Comparison of ENCODE assay signal across 32 mouse cellular contexts in the genomic region with DNA sequence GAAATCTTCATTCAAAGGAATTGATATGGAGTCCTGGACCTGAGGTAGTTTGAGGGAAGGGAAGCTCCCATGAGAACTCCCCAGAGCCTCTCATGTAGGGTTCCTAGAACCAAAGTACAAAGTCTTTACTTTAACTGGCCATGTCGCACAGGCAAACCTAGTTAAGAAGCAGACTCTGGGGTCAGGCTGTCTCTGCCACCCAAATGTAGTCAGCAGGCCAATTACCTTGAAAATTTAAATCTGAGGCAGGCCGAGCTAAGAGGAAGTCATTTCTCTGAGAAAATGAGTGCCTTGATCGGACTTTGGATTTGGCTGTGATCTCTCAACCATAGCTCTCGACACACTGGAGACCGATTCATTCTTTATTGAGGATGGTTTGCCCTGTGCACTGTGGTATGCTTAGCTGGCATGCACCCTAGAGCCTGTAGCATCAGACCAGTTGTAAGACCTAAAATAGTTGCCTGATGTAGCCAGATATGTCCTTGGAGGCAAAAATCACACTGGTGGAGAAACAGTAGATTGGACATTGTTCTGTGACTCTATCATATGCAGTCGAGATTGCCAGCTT.
DNase-seq lines count a peak whose midpoint lies in the region; ATAC-seq and TF ChIP-seq lines count a peak whose summit lies in the region.
"Had no signal": no experiment of that assay in that cellular context is flagged by ENCODE, and none has a peak within 500 bp of the region (broad histone marks: within the 10 kb centered on the region; RNA-seq: fewer than 3 reads in every experiment).

No protein-coding gene starts in this region.

- no peak for TF ChIP-seq CTCF in kidney, adult 2 months (conservative IDR thresholded peaks at IDR 0.05; ENCODE audit: insufficient read depth, insufficient read length, low read depth, low read length)
- no peak for TF ChIP-seq CTCF in kidney, postnatal 0 days (IDR thresholded peaks at IDR 0.05; ENCODE audit: low read depth)

- H3K9me3 ChIP-seq in kidney, postnatal 0 days (replicated peaks; ENCODE audit: low read length) = no peaks in the 10 kb centered on the region
- H3K9me3 ChIP-seq: forebrain, embryonic 12.5 days; hindbrain, embryonic 12.5 days; intestine, embryonic 15.5 days; liver, embryonic 13.5 days; midbrain, embryonic 13.5 days; neural tube, embryonic 13.5 days; stomach, embryonic 15.5 days had no signal

- no peak overlapping the region for H3K4me3 ChIP-seq in kidney, adult 2 months (ENCODE audit: insufficient read depth, low read depth, low read length)
- H3K4me3 ChIP-seq in kidney, postnatal 0 days (replicated peaks; ENCODE audit: low read depth, low read length) = no peak overlapping the region
- H3K4me3 ChIP-seq: erythroblast, embryonic 14.5 days; forebrain, embryonic 12.5 days; hindbrain, embryonic 12.5 days; intestine, embryonic 15.5 days; layer of hippocampus, adult 2 months; liver, embryonic 13.5 days; midbrain, embryonic 13.5 days; neural tube, embryonic 13.5 days; stomach, embryonic 15.5 days had no signal

- peak; percentile 61 for DNase-seq in heart, adult 11 months
- no peak for DNase-seq in heart, postnatal 25 days (ENCODE audit: low spot score)
- peak; percentile 86 for DNase-seq in kidney, adult 2 months
- peak; percentile 39 for DNase-seq in kidney, postnatal 0 days (ENCODE audit: low spot score)
- DNase-seq in kidney, postnatal 4 days = peak; percentile 10 to 23
- no peak for DNase-seq in urinary bladder, postnatal 4 days (ENCODE audit: low spot score in 2 of 2)
- DNase-seq: adrenal gland, adult 2 months; adrenal gland, postnatal 36 days; cerebellum, adult 2 months; cerebellum, postnatal 14 days; gastrocnemius, postnatal 10 days; heart, postnatal 14 days; left cerebral cortex, postnatal 4 days; liver, embryonic 13.5 days; lung, adult 18-20 months; lung, postnatal 4 days; retina, postnatal 1 day; right cerebral cortex, postnatal 14 days; thymus, adult 18-20 months; thymus, postnatal 36 days had no signal

- WGBS in kidney, adult 2 months = 41% methylated on average over 6 of the region's 6 CpGs
- WGBS in kidney, postnatal 0 days = 52% methylated on average over 6 of the region's 6 CpGs

- intact Hi-C loops in heart, postnatal 25 days (cut with DNase I) = no loop called here

- no peaks in the 10 kb centered on the region for H3K36me3 ChIP-seq in kidney, adult 2 months (ENCODE audit: control insufficient read depth, insufficient read depth, low read length)
- no peaks in the 10 kb centered on the region for H3K36me3 ChIP-seq in kidney, postnatal 0 days (ENCODE audit: insufficient read depth, low read length)
- H3K36me3 ChIP-seq: forebrain, embryonic 12.5 days; G1E; hindbrain, embryonic 12.5 days; intestine, embryonic 15.5 days; liver, embryonic 13.5 days; midbrain, embryonic 13.5 days; neural tube, embryonic 13.5 days; stomach, embryonic 15.5 days had no signal

- H3K27me3 ChIP-seq in kidney, adult 2 months (replicated peaks; ENCODE audit: control insufficient read depth, insufficient read depth, low read length) = no peaks in the 10 kb centered on the region; the same call in 1 of the 2 replicates
- H3K27me3 ChIP-seq in kidney, postnatal 0 days (ENCODE audit: insufficient read depth, low read length) = no peaks in the 10 kb centered on the region
- H3K27me3 ChIP-seq: hindbrain, embryonic 12.5 days; intestine, embryonic 15.5 days; liver, embryonic 13.5 days; midbrain, embryonic 13.5 days; neural tube, embryonic 13.5 days; stomach, embryonic 15.5 days had no signal

- no peak overlapping the region for H3K9ac ChIP-seq in kidney, postnatal 0 days (ENCODE audit: low read depth, low read length)
- H3K9ac ChIP-seq: forebrain, embryonic 12.5 days; hindbrain, embryonic 12.5 days; intestine, embryonic 15.5 days; liver, embryonic 13.5 days; midbrain, embryonic 13.5 days; neural tube, embryonic 13.5 days; stomach, embryonic 15.5 days had no signal

- peak overlapping the region; percentile 60 for H3K27ac ChIP-seq in kidney, adult 2 months (ENCODE audit: insufficient read depth, low read depth, low read length)
- H3K27ac ChIP-seq in kidney, postnatal 0 days = no peak overlapping the region
- H3K27ac ChIP-seq: forebrain, embryonic 12.5 days; hindbrain, embryonic 12.5 days; hindbrain, postnatal 0 days; intestine, embryonic 15.5 days; layer of hippocampus, adult 2 months; liver, embryonic 13.5 days; midbrain, embryonic 13.5 days; neural tube, embryonic 13.5 days; stomach, embryonic 15.5 days had no signal

- peak; percentile 78 for ATAC-seq in kidney, postnatal 0 days (replicated peaks; ENCODE audit: low FRiP score, low read depth)
- no peak for ATAC-seq in cerebellum, adult (ENCODE audit: insufficient number of reproducible peaks, low FRiP score, low TSS enrichment)
- ATAC-seq: hindbrain, postnatal 0 days; intestine, embryonic 15.5 days; lung, postnatal 0 days; midbrain, embryonic 13.5 days had no signal

- no peak overlapping the region for H3K4me2 ChIP-seq in kidney, postnatal 0 days (ENCODE audit: low read length)
- H3K4me2 ChIP-seq: forebrain, embryonic 12.5 days; hindbrain, embryonic 12.5 days; intestine, embryonic 15.5 days; liver, embryonic 13.5 days; midbrain, embryonic 13.5 days; neural tube, embryonic 13.5 days; stomach, embryonic 15.5 days had no signal

- H3K4me1 ChIP-seq in kidney, adult 2 months (ENCODE audit: control insufficient read depth, insufficient read depth, low read length) = peaks cover 7% of the 10 kb centered on the region; the same call in 1 of the 2 replicates
- no peaks in the 10 kb centered on the region for H3K4me1 ChIP-seq in kidney, postnatal 0 days (replicated peaks; ENCODE audit: insufficient read depth, low read length)
- H3K4me1 ChIP-seq: hindbrain, embryonic 12.5 days; intestine, embryonic 15.5 days; liver, embryonic 13.5 days; midbrain, embryonic 13.5 days; neural tube, embryonic 13.5 days; stomach, embryonic 15.5 days had no signal

- TF ChIP-seq POLR2A in kidney, adult 2 months (IDR thresholded peaks at IDR 0.05; ENCODE audit: low read depth, low read length) = no peak

Comparison
In these comparisons a context has a peak if more than half of its experiments do, and no peak if none do; other contexts are left out.
1. DNase-seq: peak in heart, adult 11 months (single experiment), kidney, adult 2 months (single experiment), kidney, postnatal 0 days (single experiment) and kidney, postnatal 4 days (2 of 2); none in heart, postnatal 25 days (single experiment) and urinary bladder, postnatal 4 days (0 of 2).